Mouse (Mus musculus) ZHBTc4 (cell line): ENCODE measurements around the gene Fgr.

ENCODE experiments used
- DNase-seq: peaks from one replicate; pipeline ENCODE4 v3.0.0-alpha.2; 2011; ENCODE audit warnings: low read depth, low spot score

Fgr gene

DNA sequence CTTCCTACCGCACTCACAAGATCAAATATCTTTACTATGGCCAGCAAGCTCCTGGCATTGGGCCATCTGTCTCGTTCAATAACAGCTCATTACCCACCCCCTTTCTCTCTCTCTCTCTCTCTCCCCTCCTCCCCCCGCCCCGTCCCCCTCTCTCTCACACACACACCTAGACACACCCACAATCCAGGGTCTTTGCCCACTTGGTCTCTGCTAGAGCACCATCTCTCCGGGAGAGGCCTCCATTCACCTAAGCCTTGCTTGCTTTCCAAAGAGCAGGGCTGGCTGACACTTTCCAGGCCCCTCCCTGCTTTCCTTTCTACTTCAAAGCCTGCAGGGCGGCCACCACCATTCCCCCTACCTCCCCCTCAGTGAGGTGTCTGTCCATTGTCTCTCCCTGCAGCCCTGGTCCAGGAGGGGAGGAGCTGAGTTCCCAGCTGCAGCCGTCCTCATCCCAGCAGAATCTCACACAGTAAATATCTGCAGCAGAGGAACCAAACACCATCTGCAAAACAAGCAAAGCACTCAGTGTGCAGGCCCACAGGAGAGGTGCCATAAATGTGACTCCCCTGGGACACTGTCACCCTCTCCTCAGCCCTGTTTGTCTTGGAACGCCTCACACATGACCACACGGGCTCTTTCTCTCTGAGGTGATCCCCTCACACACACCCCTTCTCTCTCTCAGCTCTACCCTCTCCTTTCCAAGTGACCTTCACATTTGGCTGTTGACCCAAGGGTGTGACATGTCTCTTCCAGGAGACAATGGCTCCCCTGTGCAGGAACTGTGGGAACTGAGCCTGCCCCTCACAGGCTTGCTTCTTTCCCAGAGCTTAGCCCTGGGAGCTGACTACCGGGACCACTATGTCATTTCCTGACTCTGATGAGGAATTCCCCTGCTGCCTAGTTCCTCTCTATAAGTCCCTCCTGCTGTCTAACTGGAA is 14.9 kb upstream of the Fgr start:
- peak; percentile 96 for DNase-seq

DNA sequence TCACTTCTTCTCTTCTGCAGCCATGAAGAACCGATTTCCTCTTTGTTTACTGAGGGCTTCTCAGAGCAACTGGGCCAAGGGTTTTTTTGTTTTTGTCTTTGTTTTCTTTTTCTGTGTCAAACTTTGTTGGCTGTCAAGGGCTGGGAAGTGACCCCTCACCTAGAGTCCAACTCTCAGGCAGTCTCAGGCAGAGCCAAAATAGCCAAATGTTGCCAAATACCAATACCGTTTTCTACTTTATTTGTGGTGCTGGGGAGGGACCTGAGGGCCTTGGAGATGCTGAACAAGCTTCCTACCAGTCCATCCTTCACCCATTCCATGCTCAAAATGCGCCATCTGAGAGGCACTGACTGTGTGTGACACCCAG is 14.2 kb upstream of the Fgr start:
- no peak for DNase-seq

DNA sequence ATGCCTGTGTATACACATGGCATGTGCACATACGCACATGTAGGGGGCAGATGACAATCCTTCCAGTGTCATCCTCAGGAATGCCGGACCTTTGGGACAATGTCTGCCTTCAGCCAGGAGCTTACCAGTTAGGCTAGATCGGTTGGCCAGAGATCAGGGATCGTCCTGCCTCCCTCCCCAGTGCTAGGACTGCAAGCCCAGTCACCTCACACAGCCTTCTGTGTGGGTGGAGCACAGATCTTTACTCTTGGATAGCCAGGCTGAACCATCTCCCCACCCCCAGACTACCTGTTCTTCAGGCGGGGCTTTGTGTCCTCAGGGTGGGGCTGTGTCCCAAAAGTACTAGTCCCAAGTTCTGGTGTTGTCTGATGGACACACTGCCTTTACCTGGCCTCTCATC is 13.6 kb upstream of the Fgr start:
- DNase-seq: peak; percentile 55

GRCm38 (mm10) chr4:132960864-132961639 is 12.8 kb upstream of the Fgr start:
- no peak for DNase-seq

GRCm38 (mm10) chr4:132961866-132962265 is 12.0 kb upstream of the Fgr start:
- no peak for DNase-seq

DNA sequence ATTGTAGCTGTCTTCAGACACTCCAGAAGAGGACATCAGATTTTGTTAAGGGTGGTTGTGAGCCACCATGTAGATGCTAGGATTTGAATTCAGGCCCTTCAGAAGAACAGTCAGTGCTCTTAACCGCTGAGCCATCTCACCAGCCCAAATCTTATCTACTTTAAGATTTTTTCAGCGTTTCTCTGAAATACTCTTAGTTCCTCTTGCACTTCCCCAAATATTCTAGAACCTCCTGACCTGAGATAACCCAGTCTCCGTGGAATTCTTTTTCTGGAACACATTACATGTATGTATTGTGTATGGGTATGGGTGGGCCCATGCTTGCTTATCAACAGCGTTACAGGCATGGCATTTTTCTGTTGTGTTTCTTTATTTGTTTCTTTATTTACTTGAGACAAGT is 11.3 kb upstream of the Fgr start:
- DNase-seq: no peak

DNA sequence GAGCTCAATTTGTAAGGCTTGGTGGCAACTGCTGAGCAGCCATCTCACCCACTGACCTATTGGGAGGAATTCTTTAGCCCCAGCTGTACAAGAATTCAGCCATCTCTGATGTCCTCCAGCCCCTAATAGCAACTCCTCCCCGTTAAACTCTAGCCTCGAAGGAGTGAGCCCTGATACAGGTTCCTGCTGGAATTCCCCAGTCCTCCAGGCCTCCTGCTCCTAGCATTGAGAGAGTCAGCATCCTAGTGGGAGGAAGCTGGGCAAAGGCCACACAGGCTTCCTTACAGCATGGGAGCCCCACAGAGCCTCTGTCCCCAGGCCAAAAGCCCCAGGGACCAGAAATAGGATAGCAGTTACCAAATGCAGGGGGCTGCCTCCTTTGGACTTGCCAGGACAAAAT is 10.5 kb upstream of the Fgr start:
- no peak for DNase-seq

GRCm38 (mm10) chr4:132964064-132964463 is 9.8 kb upstream of the Fgr start:
- no peak for DNase-seq

- DNase-seq: no peak
These were observed 9.4 kb upstream of the Fgr start for GRCm38 (mm10) chr4:132964473-132964872.

DNA sequence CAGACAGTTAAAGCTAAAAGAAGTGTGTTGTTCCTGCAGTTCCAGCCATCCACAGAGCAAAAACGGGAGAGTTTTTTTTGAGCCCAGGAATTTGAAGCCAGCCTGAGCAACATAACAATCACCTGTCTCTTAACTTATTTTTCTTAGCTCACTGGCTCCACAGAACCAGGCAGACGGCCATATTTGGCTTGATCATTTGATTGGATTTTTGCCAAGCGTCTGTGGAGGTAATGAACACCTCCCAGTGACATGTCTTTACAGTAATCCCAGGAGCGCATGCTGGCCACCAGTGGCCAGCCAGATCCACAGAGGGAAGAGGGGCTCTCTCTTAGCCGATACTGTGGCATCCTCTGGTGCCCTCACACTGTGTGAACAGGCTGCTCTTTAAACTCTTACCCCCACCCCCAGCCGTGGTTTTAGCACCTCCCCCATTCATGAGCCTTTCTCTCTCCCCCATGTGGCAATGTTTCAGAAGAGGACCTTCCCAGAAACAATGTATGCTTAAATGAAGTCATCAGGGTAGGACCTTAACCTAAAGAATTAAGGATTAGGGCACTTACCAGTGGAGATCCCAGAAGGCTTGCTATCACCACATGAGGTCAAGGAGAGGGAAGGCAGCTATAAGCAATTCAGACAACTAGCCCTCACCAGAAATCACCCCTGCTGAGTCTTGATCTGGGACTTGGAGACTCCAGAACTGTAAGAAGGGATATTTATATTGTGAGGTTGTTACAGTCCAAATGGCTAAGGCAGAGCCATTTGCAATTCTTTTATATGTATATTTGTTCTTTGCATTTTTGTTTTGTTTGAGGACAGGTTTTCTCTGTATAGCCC is 5.6 kb upstream of the Fgr start:
- DNase-seq: peak; percentile 94

DNA sequence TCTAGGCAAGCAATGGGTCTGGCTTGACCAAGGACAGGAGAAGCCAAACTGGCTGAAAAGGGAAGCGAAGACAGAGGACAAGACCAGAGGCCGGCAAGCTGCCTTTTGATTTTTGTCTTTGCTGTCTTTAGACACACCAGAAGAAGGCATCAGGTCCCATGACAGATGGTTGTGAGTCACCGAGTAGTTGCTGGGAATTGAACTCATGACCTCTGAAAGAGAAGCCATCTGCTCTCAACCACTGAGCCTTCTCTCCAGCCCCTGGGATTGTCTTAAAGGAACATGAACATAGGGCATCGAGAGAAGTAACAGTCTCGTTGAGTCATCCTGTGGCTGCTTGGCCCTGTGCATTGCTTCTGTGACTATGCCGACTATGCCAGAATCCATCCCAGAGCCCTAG is 2.3 kb upstream of the Fgr start:
- no peak for DNase-seq

DNA sequence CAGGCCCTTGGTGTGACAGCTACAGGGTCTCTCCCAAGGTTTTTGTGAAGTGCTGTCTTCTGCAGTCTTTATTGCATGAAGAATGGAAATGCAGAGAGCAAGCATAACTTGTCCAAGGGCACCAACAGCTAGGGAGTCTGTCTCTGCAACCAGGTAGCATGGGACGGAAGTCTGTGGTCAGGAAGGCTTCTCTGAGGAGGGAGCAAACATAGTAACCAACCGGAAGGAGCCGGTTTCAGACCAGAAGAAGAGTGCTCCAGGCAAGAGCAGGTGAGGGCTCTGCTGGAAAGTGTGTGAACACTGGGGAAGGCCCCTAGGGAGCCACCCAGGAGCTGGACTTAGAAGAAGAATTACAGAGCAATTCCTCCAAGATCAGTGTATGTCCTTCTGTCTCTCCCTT is 1.8 kb upstream of the Fgr start:
- peak; percentile 48 for DNase-seq

DNA sequence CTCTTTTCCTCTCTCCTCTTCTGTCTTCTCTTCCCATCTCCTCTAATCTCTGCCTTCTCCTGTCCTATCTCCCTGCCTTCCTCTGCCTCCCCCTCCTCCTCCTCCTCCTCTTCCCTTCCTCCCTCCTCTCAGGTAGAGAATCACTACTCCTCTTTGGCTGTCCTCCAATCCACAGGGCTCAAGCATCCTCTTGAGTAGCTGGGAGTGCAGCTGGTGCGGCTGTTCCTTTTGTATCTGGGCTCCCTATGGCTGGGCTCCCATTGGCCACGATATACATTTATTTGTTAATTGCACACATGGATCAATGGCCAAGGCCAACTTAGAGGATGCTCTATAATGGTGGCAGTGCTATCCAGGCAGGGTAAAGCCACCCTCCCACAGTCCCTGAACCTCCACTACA is 1.3 kb upstream of the Fgr start:
- DNase-seq: no peak

DNA sequence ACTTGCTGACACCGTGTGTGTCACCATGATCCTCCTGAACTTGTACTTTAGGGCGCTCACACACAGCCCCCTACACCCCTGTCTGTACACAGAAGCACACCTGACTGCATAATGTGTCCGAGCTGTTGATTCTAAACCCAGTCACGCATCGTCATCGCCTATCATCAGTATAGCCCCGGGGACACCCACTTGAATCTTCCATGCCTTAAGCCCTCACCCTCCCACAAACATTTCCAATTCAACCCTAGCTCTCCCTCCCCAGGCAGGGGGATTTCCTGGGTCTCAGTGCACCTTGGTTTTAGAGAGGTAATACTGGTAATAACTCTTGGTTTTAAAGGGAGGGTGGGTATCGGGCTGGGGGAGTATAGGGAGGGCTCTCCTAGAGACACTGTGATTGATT is 709 bp upstream of the Fgr start:
- no peak for DNase-seq

GRCm38 (mm10) chr4:132974904-132975303 is 1.0 kb downstream of the Fgr start:
- peak; percentile 91 for DNase-seq

DNA sequence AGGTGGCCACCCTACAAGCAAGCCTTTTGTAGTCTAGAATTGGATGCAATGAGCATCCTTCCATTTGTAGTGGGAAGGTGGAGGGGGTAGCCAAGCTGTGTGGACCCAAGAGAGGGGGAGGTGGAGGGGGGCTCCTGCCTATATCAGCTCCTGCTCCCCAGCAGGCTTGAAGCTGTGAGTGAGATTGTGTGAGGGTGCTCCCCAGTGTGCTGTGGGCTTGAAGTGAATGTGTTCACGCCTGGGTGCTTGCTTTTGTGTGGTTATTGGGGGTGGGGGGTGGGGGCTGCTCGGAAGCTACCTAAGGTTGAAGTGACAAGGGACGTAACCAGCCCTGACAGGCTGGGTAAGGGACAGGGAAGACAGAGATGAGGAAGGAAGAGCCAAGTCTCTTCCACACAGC is 1.9 kb downstream of the Fgr start:
- DNase-seq: no peak

DNA sequence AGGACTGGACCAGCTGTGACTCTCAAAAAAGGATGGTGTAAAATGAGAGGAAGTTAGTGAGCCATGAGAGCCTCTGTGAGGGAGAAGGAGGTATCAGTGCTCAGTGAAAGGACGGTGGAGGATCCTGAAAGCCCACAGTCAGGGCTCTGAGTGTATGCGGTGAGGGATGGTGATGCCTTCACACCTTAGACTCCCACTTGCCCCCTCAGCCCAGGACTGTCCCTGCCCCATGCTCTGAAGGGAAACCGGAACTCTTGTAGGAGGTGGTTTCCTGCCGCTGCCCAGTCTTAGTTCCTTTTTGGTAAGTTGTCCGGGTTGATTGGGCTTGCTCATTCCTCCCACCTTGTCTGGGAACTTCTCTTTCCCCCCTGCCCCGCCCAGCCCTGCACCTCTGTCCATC is 2.8 kb downstream of the Fgr start:
- DNase-seq: no peak

GRCm38 (mm10) chr4:132977597-132977996 is 3.7 kb downstream of the Fgr start:
- DNase-seq: peak; percentile 41

GRCm38 (mm10) chr4:132979186-132979585 is 5.3 kb downstream of the Fgr start:
- no peak for DNase-seq

- no peak for DNase-seq
These were observed 7.7 kb downstream of the Fgr start for GRCm38 (mm10) chr4:132981621-132982020.

DNA sequence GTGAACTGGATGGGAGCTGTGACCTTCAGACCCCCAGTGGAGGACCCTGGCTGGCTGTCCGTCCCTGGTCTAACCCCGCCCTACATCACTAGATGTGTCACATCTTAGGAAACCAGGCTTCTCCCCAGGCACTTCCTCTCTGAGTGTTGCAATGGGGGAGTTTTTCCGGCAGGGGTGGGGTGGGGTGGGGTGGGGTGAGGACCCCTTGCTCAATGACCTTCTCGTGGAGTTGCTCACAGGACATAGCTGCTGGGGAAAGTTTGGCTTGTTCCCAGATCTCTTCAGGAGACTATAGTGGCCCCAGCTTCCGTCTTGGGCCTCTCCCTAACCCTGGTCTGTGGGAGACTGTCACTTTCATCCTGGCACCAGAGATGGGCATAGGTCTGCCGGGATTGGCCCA is 9.1 kb downstream of the Fgr start:
- DNase-seq: no peak
